Mouse (Mus musculus): ENCODE measurements around the gene Zfp874a. TPM values are rescaled to one million over a fixed set of nuclear protein-coding genes. Genes with fewer than 3 reads are reported as not detected.

The Zfp874a gene
- polyA plus RNA-seq (2012; rRNA removed) = 2.0 and 2.8 TPM in 2 replicates

GRCm38 (mm10) chr13:67451172-67452020, at the start of gene Zfp874a:
Gene Zfp874a, minus strand, starts transcription at chr13:67451624.
- Histone ChIP-seq H3K27me3 (replicated peaks; ENCODE audit: control insufficient read depth, insufficient read depth, low read length) (no peaks in the 10 kb centered on the region), H3K4me3 (ENCODE audit: insufficient read depth, low read depth, low read length) (peak within 1 kb of the TSS; percentile 56), H3K4me1 (ENCODE audit: control insufficient read depth, insufficient read depth, low read length) (no peaks in the 10 kb centered on the region), H3K27ac (ENCODE audit: insufficient read depth, low read depth, low read length) (peak within 1 kb of the TSS; percentile 86), H3K36me3 (ENCODE audit: control insufficient read depth, insufficient read depth, low read length) (peaks cover 4% of the 10 kb centered on the region; the same call in 1 of the 2 replicates)
- 0% methylated on average over 20 of the region's 20 CpGs for WGBS
- TF ChIP-seq CTCF (conservative IDR thresholded peaks at IDR 0.05; ENCODE audit: insufficient read depth, insufficient read length, low read depth, low read length) (no peak), POLR2A (IDR thresholded peaks at IDR 0.05; ENCODE audit: low read depth, low read length) (no peak)
- DNase-seq = peak; percentile 98

GRCm38 (mm10) chr13:67500908-67501307, 49.5 kb upstream of the Zfp874a start:
- TF ChIP-seq CTCF (conservative IDR thresholded peaks at IDR 0.05; ENCODE audit: insufficient read depth, insufficient read length, low read depth, low read length) (no peak), POLR2A (IDR thresholded peaks at IDR 0.05; ENCODE audit: low read depth, low read length) (no peak)
- no peak overlapping the region for H3K4me3 ChIP-seq (ENCODE audit: insufficient read depth, low read depth, low read length)
- H3K27ac ChIP-seq (ENCODE audit: insufficient read depth, low read depth, low read length) = no peak overlapping the region
- no peak for DNase-seq
- WGBS = 85% methylated on average over 1 of the region's 1 CpGs
- H3K27me3 ChIP-seq (replicated peaks; ENCODE audit: control insufficient read depth, insufficient read depth, low read length) = no peaks in the 10 kb centered on the region
- no peaks in the 10 kb centered on the region for H3K4me1 ChIP-seq (ENCODE audit: control insufficient read depth, insufficient read depth, low read length)
- H3K36me3 ChIP-seq (ENCODE audit: control insufficient read depth, insufficient read depth, low read length) = 0 out of 2 replicates have a peak, but pooled peaks cover 2% of the 10 kb centered on the region

GRCm38 (mm10) chr13:67500084-67500719, 48.8 kb upstream of the Zfp874a start, which contains the start of gene Zfp58:
Gene Zfp58, minus strand, starts transcription at chr13:67500555.
- H3K36me3 ChIP-seq (ENCODE audit: control insufficient read depth, insufficient read depth, low read length) = peaks cover 4% of the 10 kb centered on the region
- no peaks in the 10 kb centered on the region for H3K4me1 ChIP-seq (ENCODE audit: control insufficient read depth, insufficient read depth, low read length)
- peak; percentile 94 for DNase-seq
- TF ChIP-seq POLR2A (IDR thresholded peaks at IDR 0.05; ENCODE audit: low read depth, low read length) (peak; percentile 41), CTCF (conservative IDR thresholded peaks at IDR 0.05; ENCODE audit: insufficient read depth, insufficient read length, low read depth, low read length) (no peak)
- under 1% methylated on average over 22 of the region's 22 CpGs for WGBS
- H3K4me3 ChIP-seq (ENCODE audit: insufficient read depth, low read depth, low read length) = peak within 1 kb of the TSS; percentile 96
- 0 out of 2 replicates have a peak within 1 kb of the TSS, but pooled peaks have one; percentile 26 for H3K27ac ChIP-seq (ENCODE audit: insufficient read depth, low read depth, low read length)
- H3K27me3 ChIP-seq (replicated peaks; ENCODE audit: control insufficient read depth, insufficient read depth, low read length) = no peaks in the 10 kb centered on the region

- H3K36me3 ChIP-seq (ENCODE audit: control insufficient read depth, insufficient read depth, low read length) = peaks cover 33% of the 10 kb centered on the region
- 90% methylated on average over 1 of the region's 1 CpGs for WGBS
- TF ChIP-seq CTCF (conservative IDR thresholded peaks at IDR 0.05; ENCODE audit: insufficient read depth, insufficient read length, low read depth, low read length) (no peak), POLR2A (IDR thresholded peaks at IDR 0.05; ENCODE audit: low read depth, low read length) (no peak)
- H3K27ac ChIP-seq (ENCODE audit: insufficient read depth, low read depth, low read length) = no peak overlapping the region
- H3K4me1 ChIP-seq (ENCODE audit: control insufficient read depth, insufficient read depth, low read length) = no peaks in the 10 kb centered on the region
- no peaks in the 10 kb centered on the region for H3K27me3 ChIP-seq (replicated peaks; ENCODE audit: control insufficient read depth, insufficient read depth, low read length)
- no peak overlapping the region for H3K4me3 ChIP-seq (ENCODE audit: insufficient read depth, low read depth, low read length)
- peak; percentile 13 for DNase-seq
These were observed 44.2 kb upstream of the Zfp874a start for GRCm38 (mm10) chr13:67495631-67496030.

GRCm38 (mm10) chr13:67484424-67484811, 33.0 kb upstream of the Zfp874a start:
- peaks cover 3% of the 10 kb centered on the region; the same call in 1 of the 2 replicates for H3K4me1 ChIP-seq (ENCODE audit: control insufficient read depth, insufficient read depth, low read length)
- H3K27me3 ChIP-seq (replicated peaks; ENCODE audit: control insufficient read depth, insufficient read depth, low read length) = no peaks in the 10 kb centered on the region
- TF ChIP-seq POLR2A (IDR thresholded peaks at IDR 0.05; ENCODE audit: low read depth, low read length) (no peak), CTCF (conservative IDR thresholded peaks at IDR 0.05; ENCODE audit: insufficient read depth, insufficient read length, low read depth, low read length) (no peak)
- 36% methylated on average over 8 of the region's 8 CpGs for WGBS
- peaks cover 1% of the 10 kb centered on the region; the same call in 1 of the 2 replicates for H3K36me3 ChIP-seq (ENCODE audit: control insufficient read depth, insufficient read depth, low read length)
- H3K4me3 ChIP-seq (ENCODE audit: insufficient read depth, low read depth, low read length) = peak overlapping the region; percentile 80
- no peak for DNase-seq
- H3K27ac ChIP-seq (ENCODE audit: insufficient read depth, low read depth, low read length) = peak overlapping the region; percentile 58

- H3K4me1 ChIP-seq (ENCODE audit: control insufficient read depth, insufficient read depth, low read length) = peaks cover 3% of the 10 kb centered on the region; the same call in 1 of the 2 replicates
- TF ChIP-seq POLR2A (IDR thresholded peaks at IDR 0.05; ENCODE audit: low read depth, low read length) (no peak), CTCF (conservative IDR thresholded peaks at IDR 0.05; ENCODE audit: insufficient read depth, insufficient read length, low read depth, low read length) (no peak)
- H3K27me3 ChIP-seq (replicated peaks; ENCODE audit: control insufficient read depth, insufficient read depth, low read length) = no peaks in the 10 kb centered on the region
- peak; percentile 96 for DNase-seq
- H3K27ac ChIP-seq (ENCODE audit: insufficient read depth, low read depth, low read length) = peak within 1 kb of the TSS; percentile 82
- H3K36me3 ChIP-seq (ENCODE audit: control insufficient read depth, insufficient read depth, low read length) = peaks cover 1% of the 10 kb centered on the region; the same call in 1 of the 2 replicates
- 2% methylated on average over 20 of the region's 20 CpGs for WGBS
- peak within 1 kb of the TSS; percentile 80 for H3K4me3 ChIP-seq (ENCODE audit: insufficient read depth, low read depth, low read length)
These were observed 32.4 kb upstream of the Zfp874a start, which contains the start of gene Zfp874b for GRCm38 (mm10) chr13:67483625-67484423. Gene Zfp874b, minus strand, starts transcription at chr13:67484258.
